Mouse (Mus musculus) CH12.LX (cell line): ENCODE results near the gene Kdm5b. TPM values are rescaled to one million over a fixed set of nuclear protein-coding genes. Genes with fewer than 3 reads are reported as not detected.

Source experiments
- DNase-seq: peaks from one replicate; pipeline ENCODE4 v3.0.0-alpha.2; 2013; ENCODE audit errors: extremely low read depth
- H3K27ac ChIP-seq: 2 replicates; pipeline ENCODE4 v1.5.1; 2012; ENCODE audit warnings: low read depth, mild to moderate bottlenecking, control low read depth, moderate library complexity; ENCODE audit not compliant: insufficient read depth
- H3K27me3 ChIP-seq: replicated peaks from 2 replicates; pipeline ENCODE3; 2012; ENCODE audit warnings: inconsistent platforms
- H3K36me3 ChIP-seq, 2 experiments: replicated peaks in 1 of 2; 2 replicates each; pipeline versions ENCODE3 to v1.6.1; 2012; ENCODE audit warnings: inconsistent platforms in 1 of 2, low read length in 1 of 2, mild to moderate bottlenecking in 1 of 2, mixed read lengths in 1 of 2, moderate library complexity in 1 of 2; ENCODE audit not compliant: control insufficient read depth in 1 of 2, insufficient read depth in 1 of 2
- H3K4me1 ChIP-seq, 2 experiments: 2 replicates each; pipeline ENCODE4 v1.6.1; 2012; ENCODE audit warnings: inconsistent platforms in 1 of 2, moderate library complexity in 1 of 2; ENCODE audit not compliant: insufficient read depth in 2 of 2, control insufficient read depth in 1 of 2
- H3K4me2 ChIP-seq: 2 replicates; pipeline ENCODE4 v1.6.1; 2012; ENCODE audit warnings: low read depth, mild to moderate bottlenecking, control low read depth; ENCODE audit not compliant: poor library complexity, insufficient read depth, severe bottlenecking
- H3K4me3 ChIP-seq, 3 experiments: fragments of 150-350 bp in 1 of 3; sonication (generic) in 1 of 3; replicated peaks in 1 of 3; 2 replicates each; pipeline versions ENCODE3 to v1.5.1; 2011 to 2012; ENCODE audit warnings: low read depth in 2 of 3, low read length in 2 of 3, mild to moderate bottlenecking in 2 of 3, moderate library complexity in 2 of 3, control low read depth in 1 of 3, improper control_type of control experiment in 1 of 3, inconsistent platforms in 1 of 3, mixed read lengths in 1 of 3; ENCODE audit not compliant: poor library complexity in 1 of 3
- H3K79me2 ChIP-seq: replicated peaks from 2 replicates; pipeline ENCODE4 v1.6.1; 2012; ENCODE audit warnings: mild to moderate bottlenecking, moderate library complexity; ENCODE audit not compliant: control insufficient read depth, poor library complexity, insufficient read depth, severe bottlenecking; ENCODE audit errors: extremely low read depth
- H3K9ac ChIP-seq: 2 replicates; pipeline ENCODE4 v1.6.1; 2012; ENCODE audit warnings: low read depth, mild to moderate bottlenecking, control low read depth, moderate library complexity; ENCODE audit not compliant: insufficient read depth
- H3K9me3 ChIP-seq: replicated peaks from 2 replicates; pipeline ENCODE3; 2012; ENCODE audit warnings: low read length, inconsistent platforms, mixed read lengths
- E2F4 ChIP-seq: IDR thresholded peaks from 2 replicates; pipeline ENCODE4 v1.6.1; 2011; ENCODE audit warnings: low read depth, low read length, improper control_type of control experiment; ENCODE audit not compliant: insufficient replicate concordance
- JUN ChIP-seq: IDR thresholded peaks from 2 replicates; pipeline ENCODE4 v1.6.1; 2011; ENCODE audit warnings: low read depth, mild to moderate bottlenecking, low read length, improper control_type of control experiment, moderate library complexity; ENCODE audit not compliant: insufficient read depth
- MAX ChIP-seq: IDR thresholded peaks from 2 replicates; pipeline ENCODE4 v1.6.1; 2011; ENCODE audit warnings: low read length, improper control_type of control experiment
- MEF2A ChIP-seq: IDR thresholded peaks from 2 replicates; pipeline ENCODE4 v1.6.1; 2014; ENCODE audit warnings: low read depth, mild to moderate bottlenecking, inconsistent platforms, low read length, improper control_type of control experiment, borderline replicate concordance
- MXI1 ChIP-seq: IDR thresholded peaks from 2 replicates; pipeline ENCODE4 v1.6.1; 2011; ENCODE audit warnings: mild to moderate bottlenecking, low read depth, low read length, improper control_type of control experiment
- MYC ChIP-seq: IDR thresholded peaks from 2 replicates; pipeline ENCODE4 v1.6.1; 2011; ENCODE audit warnings: low read depth, mild to moderate bottlenecking, improper control_type of control experiment, low read length
- PAX5 ChIP-seq: IDR thresholded peaks from 2 replicates; pipeline ENCODE4 v1.6.1; 2012; ENCODE audit warnings: low read length, inconsistent platforms, mixed read lengths
- POLR2AphosphoS2 ChIP-seq: IDR thresholded peaks from 2 replicates; pipeline ENCODE4 v1.6.1; 2011; ENCODE audit warnings: low read depth, low read length, improper control_type of control experiment
- RCOR1 ChIP-seq: conservative IDR thresholded peaks from 2 replicates; pipeline ENCODE4 v1.6.1; 2012; ENCODE audit warnings: low read depth, mild to moderate bottlenecking, inconsistent platforms, low read length, improper control_type of control experiment
- TCF12 ChIP-seq: IDR thresholded peaks from 2 replicates; pipeline ENCODE4 v1.6.1; 2014; ENCODE audit warnings: low read depth, mild to moderate bottlenecking, inconsistent platforms, low read length, improper control_type of control experiment
- UBTF ChIP-seq: IDR thresholded peaks from 2 replicates; pipeline ENCODE4 v1.6.1; 2012; ENCODE audit warnings: low read depth, mild to moderate bottlenecking, inconsistent platforms, low read length, improper control_type of control experiment, moderate library complexity
- USF2 ChIP-seq: conservative IDR thresholded peaks from 2 replicates; pipeline ENCODE4 v1.6.1; 2011; ENCODE audit warnings: low read depth, low read length, improper control_type of control experiment
- ZKSCAN1 ChIP-seq: IDR thresholded peaks from 2 replicates; pipeline ENCODE4 v1.6.1; 2012; ENCODE audit warnings: low read depth, inconsistent platforms, low read length, improper control_type of control experiment, borderline replicate concordance
- dilution Hi-C: fragments of 300-500 bp; cut with MboI; formaldehyde crosslinking; loops from 2 replicates; pipeline ENCODE4 v1.14.3; 2020; ENCODE audit warnings: low sequenced_read_pairs; ENCODE audit not compliant: extremely low pct_unique_long_range_greater_than_20kb, extremely low pct_ligation_motif_present
- in situ Hi-C: fragments of 300-500 bp; cut with MboI; formaldehyde crosslinking; loops from 3 replicates; pipeline ENCODE4 v1.14.3; 2019; ENCODE audit warnings: low sequenced_read_pairs, low pct_ligation_motif_present, low pct_unique_long_range_greater_than_20kb, mixed read lengths
- polyA plus RNA-seq: library from polyadenylated mRNA; unstranded; fragments of >175 nt; gene quantifications from 2 replicates; pipeline ENCODE4 v1.2.1, GENCODE M21; 2012; ENCODE audit warnings: low read depth; ENCODE audit not compliant: insufficient read length
- total RNA-seq, 2 experiments: library from RNA; depleted of rRNA; stranded (reverse); fragments of 300-350 nt in 1 of 2; fragments of >200 nt in 1 of 2; gene quantifications; 2 replicates each; pipeline ENCODE4 v1.2.3; 2012 to 2014

The Kdm5b gene
- total and polyA plus RNA-seq, 3 experiments, result 1.9 to 14.3 (median 4.1) TPM

DNA sequence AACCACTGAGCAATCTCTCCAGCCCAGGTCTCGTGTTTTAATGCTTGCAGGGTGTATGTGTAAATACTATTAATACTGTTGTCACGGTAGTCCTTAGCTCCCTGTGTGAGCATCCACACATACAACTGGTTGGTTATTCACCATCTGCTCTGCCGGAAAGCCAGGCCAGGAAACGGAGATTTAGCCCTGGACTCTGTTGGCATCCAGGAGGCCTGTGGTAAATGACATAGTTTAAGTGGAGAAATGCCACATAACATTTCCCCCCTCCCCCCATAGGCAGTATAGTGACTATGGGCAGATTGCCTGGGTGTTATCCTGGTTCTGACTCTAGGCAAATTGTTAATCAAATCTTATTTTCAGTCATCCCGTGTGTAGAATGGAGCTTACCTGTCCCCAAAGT is 90.8 kb downstream of the Kdm5b start:
- Histone ChIP-seq H3K4me2 (no peak overlapping the region), H3K4me1 (no peaks in the 10 kb centered on the region)
- dilution Hi-C loops, result no loop called here
- DNase-seq, result no peak
- TF ChIP-seq PAX5 (no peak), ZKSCAN1 (no peak), MYC (no peak), E2F4 (no peak), MEF2A (no peak), JUN (no peak), RCOR1 (no peak), USF2 (no peak), UBTF (no peak), TCF12 (no peak)
- TF ChIP-seq, all 38 proteins: peak for 0
- H3K27ac ChIP-seq, result no peak overlapping the region
- in situ Hi-C loops, result loop anchor here (25.0 kb wide), 1 partner anchor 186 kb away; no protein-coding TSS in a partner anchor
- no peaks in the 10 kb centered on the region for H3K36me3 ChIP-seq
- H3K27me3 ChIP-seq, result peaks cover 74% of the 10 kb centered on the region
- no peaks in the 10 kb centered on the region for H3K9me3 ChIP-seq
- no peak overlapping the region for H3K4me3 ChIP-seq
- H3K79me2 ChIP-seq, result no peaks in the 10 kb centered on the region
- no peak overlapping the region for H3K9ac ChIP-seq

DNA sequence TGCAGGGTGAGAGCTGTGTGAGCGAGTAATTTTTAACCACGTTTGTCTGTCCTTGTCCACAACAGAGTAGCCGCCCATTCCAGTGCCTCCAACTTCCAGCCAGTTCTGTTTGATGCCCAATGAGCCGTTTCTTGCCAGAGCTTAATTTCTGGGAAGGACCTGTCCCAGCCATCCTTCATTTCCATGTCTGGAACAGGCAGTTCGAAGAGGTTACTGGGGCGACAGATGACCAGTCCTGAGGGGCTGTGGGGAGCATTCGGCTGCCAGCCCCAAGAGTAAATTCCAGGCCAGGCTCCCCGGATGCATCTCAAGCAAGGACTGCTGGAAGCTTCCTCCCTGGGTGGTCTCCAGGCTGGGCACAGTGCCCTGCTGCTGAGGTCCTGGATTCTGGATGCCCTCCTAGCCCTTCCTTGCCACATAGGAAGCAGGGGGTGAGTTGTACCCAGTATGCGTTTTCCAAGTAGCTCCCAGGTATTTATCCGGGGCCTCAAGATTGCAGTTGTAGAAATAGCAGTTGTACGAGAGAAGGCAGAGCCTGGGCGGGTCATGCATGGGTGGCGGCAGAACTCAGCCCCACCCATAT is 91.4 kb downstream of the Kdm5b start:
- Histone ChIP-seq H3K4me2 (no peak overlapping the region), H3K4me3 (no peak overlapping the region), H3K9ac (no peak overlapping the region), H3K27me3 (peaks cover 74% of the 10 kb centered on the region), H3K4me1 (no peaks in the 10 kb centered on the region), H3K36me3 (no peaks in the 10 kb centered on the region), H3K79me2 (no peaks in the 10 kb centered on the region), H3K27ac (no peak overlapping the region), H3K9me3 (no peaks in the 10 kb centered on the region)
- no peak for DNase-seq
- in situ Hi-C loops (loop anchor here (25.0 kb wide), 1 partner anchor 186 kb away; no protein-coding TSS in a partner anchor), dilution Hi-C loops (no loop called here)
- TF ChIP-seq USF2, result no peak
- TF ChIP-seq POLR2AphosphoS2, result no peak
- TF ChIP-seq MXI1, result no peak
- TF ChIP-seq JUN, result no peak
- no peak for TF ChIP-seq MAX
